Mouse (Mus musculus) heart, embryonic 12.5 days (tissue): ENCODE measurements around the gene Cwc27. TPM values are rescaled to one million over a fixed set of nuclear protein-coding genes. Genes with fewer than 3 reads are reported as not detected.

ENCODE experiments used
- ATAC-seq: fragments of 200-750 bp; cut with Nextera tagmentation; 2 replicates; pipeline ENCODE4 v1.8.0; 2017; ENCODE audit warnings: moderate TSS enrichment, moderate library complexity; ENCODE audit not compliant: insufficient number of reproducible peaks, low FRiP score
- H3K27ac ChIP-seq: fragments of 300-500 bp; sonication (generic); 2 replicates; pipeline ENCODE4 v1.5.1; 2016; ENCODE audit warnings: mild to moderate bottlenecking, moderate library complexity; ENCODE audit not compliant: poor library complexity, severe bottlenecking
- H3K27me3 ChIP-seq: fragments of 300-500 bp; sonication (generic); replicated peaks from 2 replicates; pipeline ENCODE4 v1.6.1; 2016; ENCODE audit warnings: mild to moderate bottlenecking, moderate library complexity
- H3K36me3 ChIP-seq: fragments of 300-500 bp; sonication (generic); 2 replicates; pipeline ENCODE4 v1.6.1; 2016; ENCODE audit warnings: mild to moderate bottlenecking, moderate library complexity
- H3K4me1 ChIP-seq: fragments of 300-500 bp; sonication (generic); replicated peaks from 2 replicates; pipeline ENCODE4 v1.6.1; 2016; ENCODE audit warnings: mild to moderate bottlenecking
- H3K4me2 ChIP-seq: fragments of 300-500 bp; sonication (generic); 2 replicates; pipeline ENCODE4 v1.6.1; 2016; ENCODE audit warnings: mild to moderate bottlenecking, moderate library complexity
- H3K4me3 ChIP-seq: fragments of 300-500 bp; sonication (generic); 2 replicates; pipeline ENCODE4 v1.5.1; 2016; ENCODE audit warnings: mild to moderate bottlenecking
- H3K9ac ChIP-seq: fragments of 300-500 bp; sonication (generic); 2 replicates; pipeline ENCODE4 v1.6.1; 2016; ENCODE audit warnings: mild to moderate bottlenecking, moderate library complexity
- H3K9me3 ChIP-seq: fragments of 300-500 bp; sonication (generic); replicated peaks from 2 replicates; pipeline ENCODE4 v1.6.1; 2016; ENCODE audit warnings: mild to moderate bottlenecking, moderate library complexity
- WGBS: fragments of 180-500 bp; shearing (Covaris S2); methylation state at CpG from one replicate; pipeline ENCODE4 v1.1.7; 2016; 5-methylcytosine and 5-hydroxymethylcytosine counted together
- polyA plus RNA-seq: library from polyadenylated mRNA; unstranded; fragments of >200 nt; fragmentation: Nextera tagmentation; extraction: Ambion mirVana; gene quantifications from 2 replicates; pipeline ENCODE4 v1.2.1, GENCODE M21; 2016

Gene Cwc27
- polyA plus RNA-seq, 1 experiment from 2014 or later = 22.3 TPM

- Histone ChIP-seq H3K4me3 (no peak overlapping the region), H3K27me3 (no peaks in the 10 kb centered on the region), H3K9me3 (0 out of 2 replicates have a peak, but pooled peaks cover under 1% of the 10 kb centered on the region), H3K9ac (no peak overlapping the region), H3K27ac (no peak overlapping the region), H3K36me3 (peaks cover 21% of the 10 kb centered on the region), H3K4me1 (peaks cover 25% of the 10 kb centered on the region), H3K4me2 (peak overlapping the region; percentile 56)
- 85% methylated on average over 1 of the region's 1 CpGs for WGBS
- ATAC-seq = no peak
Observed at GRCm38 (mm10) chr13:104821908-104822307, 5.0 kb upstream of the Cwc27 start.

- Histone ChIP-seq H3K4me2 (no peak overlapping the region), H3K4me3 (no peak overlapping the region), H3K9me3 (no peaks in the 10 kb centered on the region), H3K36me3 (peaks cover 20% of the 10 kb centered on the region), H3K9ac (no peak overlapping the region), H3K4me1 (peaks cover 25% of the 10 kb centered on the region), H3K27me3 (no peaks in the 10 kb centered on the region), H3K27ac (no peak overlapping the region)
- no peak for ATAC-seq
Observed at GRCm38 (mm10) chr13:104821192-104821591, 4.2 kb upstream of the Cwc27 start.

- peaks cover 10% of the 10 kb centered on the region; the same call in 1 of the 2 replicates for H3K36me3 ChIP-seq
- H3K4me2 ChIP-seq = peak overlapping the region; percentile 77
- peak overlapping the region; percentile 82 for H3K4me3 ChIP-seq
- peak overlapping the region; percentile 80 for H3K9ac ChIP-seq
- peaks cover 17% of the 10 kb centered on the region for H3K4me1 ChIP-seq
- no peak overlapping the region; the same call in 1 of the 2 replicates for H3K27ac ChIP-seq
- ATAC-seq = no peak
- H3K27me3 ChIP-seq = no peaks in the 10 kb centered on the region
- H3K9me3 ChIP-seq = no peaks in the 10 kb centered on the region
- 42% methylated on average over 12 of the region's 12 CpGs for WGBS
Observed at GRCm38 (mm10) chr13:104817696-104818095, 754 bp upstream of the Cwc27 start.

- H3K27me3 ChIP-seq = no peaks in the 10 kb centered on the region
- H3K27ac ChIP-seq = peak overlapping the region; percentile 50; the same call in 1 of the 2 replicates
- H3K9me3 ChIP-seq = no peaks in the 10 kb centered on the region
- WGBS = 8% methylated on average over 8 of the region's 8 CpGs
- H3K9ac ChIP-seq = peak overlapping the region; percentile 80
- no peak for ATAC-seq
- H3K4me3 ChIP-seq = peak overlapping the region; percentile 82
- peak overlapping the region; percentile 77 for H3K4me2 ChIP-seq
- peaks cover 10% of the 10 kb centered on the region; the same call in 1 of the 2 replicates for H3K36me3 ChIP-seq
- H3K4me1 ChIP-seq = peaks cover 11% of the 10 kb centered on the region
Observed at GRCm38 (mm10) chr13:104816270-104816634, 690 bp downstream of the Cwc27 start.

- no peak for ATAC-seq
- WGBS = 59% methylated on average over 3 of the region's 3 CpGs
Observed at GRCm38 (mm10) chr13:104805681-104806080, 11.3 kb downstream of the Cwc27 start.

GRCm38 (mm10) chr13:104799566-104800182 lies 17.3 kb downstream of the Cwc27 start:
- H3K9ac ChIP-seq = no peak overlapping the region
- H3K27ac ChIP-seq = no peak overlapping the region
- 79% methylated on average over 7 of the region's 7 CpGs for whole genome bisulfite sequencing
- H3K9me3 ChIP-seq = no peaks in the 10 kb centered on the region
- no peak for ATAC-seq
- H3K4me3 ChIP-seq = no peak overlapping the region
- no peaks in the 10 kb centered on the region for H3K27me3 ChIP-seq
- H3K4me2 ChIP-seq = no peak overlapping the region
- H3K4me1 ChIP-seq = no peaks in the 10 kb centered on the region
- peaks cover 23% of the 10 kb centered on the region for H3K36me3 ChIP-seq

More at GRCm38 (mm10) chr13:104805681-104806080, 11.3 kb downstream of the Cwc27 start:
- H3K27me3 ChIP-seq = no peaks in the 10 kb centered on the region
- peaks cover 32% of the 10 kb centered on the region for H3K36me3 ChIP-seq
- H3K9ac ChIP-seq = no peak overlapping the region
- no peak overlapping the region for H3K27ac ChIP-seq
- no peaks in the 10 kb centered on the region for H3K9me3 ChIP-seq
- no peaks in the 10 kb centered on the region for H3K4me1 ChIP-seq
- no peak overlapping the region for H3K4me3 ChIP-seq
- no peak overlapping the region for H3K4me2 ChIP-seq

GRCm38 (mm10) chr13:104799067-104799466 lies 17.9 kb downstream of the Cwc27 start:
- H3K27ac ChIP-seq = no peak overlapping the region
- no peaks in the 10 kb centered on the region for H3K4me1 ChIP-seq
- no peak overlapping the region for H3K9ac ChIP-seq
- no peaks in the 10 kb centered on the region for H3K9me3 ChIP-seq
- H3K4me3 ChIP-seq = no peak overlapping the region
- no peak for ATAC-seq
- no peak overlapping the region for H3K4me2 ChIP-seq
- no peaks in the 10 kb centered on the region for H3K27me3 ChIP-seq
- peaks cover 23% of the 10 kb centered on the region for H3K36me3 ChIP-seq
- 90% methylated on average over 8 of the region's 8 CpGs for WGBS

GRCm38 (mm10) chr13:104794421-104794820 lies 22.5 kb downstream of the Cwc27 start:
- Histone ChIP-seq H3K27ac (no peak overlapping the region), H3K4me3 (no peak overlapping the region), H3K9ac (no peak overlapping the region), H3K4me2 (no peak overlapping the region), H3K27me3 (no peaks in the 10 kb centered on the region), H3K4me1 (no peaks in the 10 kb centered on the region), H3K36me3 (peaks cover 18% of the 10 kb centered on the region), H3K9me3 (no peaks in the 10 kb centered on the region)
- no peak for ATAC-seq
- 86% methylated on average over 3 of the region's 3 CpGs for WGBS

GRCm38 (mm10) chr13:104792184-104792583 lies 24.8 kb downstream of the Cwc27 start, which contains the start of gene Srek1ip1:
Gene Srek1ip1 (plus strand): TSS chr13:104792484.
- no peak within 1 kb of the TSS for H3K27ac ChIP-seq
- peaks cover 17% of the 10 kb centered on the region for H3K36me3 ChIP-seq
- ATAC-seq = no peak
- H3K9ac ChIP-seq = no peak within 1 kb of the TSS
- no peak within 1 kb of the TSS for H3K4me3 ChIP-seq
- H3K4me1 ChIP-seq = no peaks in the 10 kb centered on the region
- 88% methylated on average over 11 of the region's 11 CpGs for WGBS
- no peaks in the 10 kb centered on the region for H3K27me3 ChIP-seq
- H3K4me2 ChIP-seq = no peak within 1 kb of the TSS
- H3K9me3 ChIP-seq = no peaks in the 10 kb centered on the region

GRCm38 (mm10) chr13:104789663-104790062 lies 27.3 kb downstream of the Cwc27 start:
- no peaks in the 10 kb centered on the region for H3K9me3 ChIP-seq
- ATAC-seq = no peak
- no peak overlapping the region for H3K4me3 ChIP-seq
- no peaks in the 10 kb centered on the region for H3K27me3 ChIP-seq
- H3K27ac ChIP-seq = no peak overlapping the region
- peaks cover 24% of the 10 kb centered on the region for H3K36me3 ChIP-seq
- WGBS = 19% methylated on average over 2 of the region's 2 CpGs
- no peak overlapping the region for H3K4me2 ChIP-seq
- H3K9ac ChIP-seq = no peak overlapping the region
- no peaks in the 10 kb centered on the region for H3K4me1 ChIP-seq

- Histone ChIP-seq H3K9me3 (peaks cover 4% of the 10 kb centered on the region; the same call in 1 of the 2 replicates), H3K36me3 (peaks cover 34% of the 10 kb centered on the region), H3K9ac (no peak overlapping the region), H3K27me3 (no peaks in the 10 kb centered on the region), H3K4me3 (no peak overlapping the region), H3K27ac (no peak overlapping the region), H3K4me1 (no peaks in the 10 kb centered on the region), H3K4me2 (no peak overlapping the region)
- WGBS = 88% methylated on average over 4 of the region's 4 CpGs
- no peak for ATAC-seq
Observed at GRCm38 (mm10) chr13:104787260-104787659, 29.7 kb downstream of the Cwc27 start.
